Mouse (Mus musculus) lung, postnatal 4 days (tissue): ENCODE measurements around the gene 4930426L09Rik.
"Not testable (repeated sequence)": the region's sequence is repeated elsewhere in the genome, so short reads cannot be mapped to it uniquely, and the experiment has no call there.

Experiments used
- DNase-seq, 2 experiments: peaks; one replicate each; pipeline ENCODE4 v3.0.0; 2021

4930426L09Rik gene

GRCm38 (mm10) chr2:18971564-18971963 is 26.6 kb upstream of the 4930426L09Rik start:
- DNase-seq: no peak

GRCm38 (mm10) chr2:18974882-18975645 is 23.1 kb upstream of the 4930426L09Rik start:
- no peak for DNase-seq

DNA sequence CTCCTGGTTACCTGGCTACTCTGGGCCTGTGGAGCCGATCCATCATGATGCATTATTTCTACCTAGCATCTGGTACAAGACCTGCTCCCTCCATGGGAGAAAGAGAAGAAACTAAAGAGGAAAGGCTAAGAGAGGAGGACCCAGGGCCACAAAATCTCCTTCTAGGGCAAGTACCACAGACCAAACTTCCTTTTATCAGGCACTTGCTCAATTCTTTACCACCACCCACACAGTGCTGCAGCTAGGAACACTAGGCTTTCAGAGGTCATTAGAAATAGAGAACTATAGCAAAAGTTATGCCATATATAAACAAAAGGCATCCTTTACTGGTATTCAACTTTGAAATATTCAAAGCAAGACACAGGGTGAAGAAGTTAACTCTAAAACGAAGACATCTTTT is 22.0 kb upstream of the 4930426L09Rik start:
- DNase-seq: peak in 1 of 2 experiments; percentile 31

GRCm38 (mm10) chr2:18977201-18977805 is 20.8 kb upstream of the 4930426L09Rik start:
- no peak for DNase-seq

DNA sequence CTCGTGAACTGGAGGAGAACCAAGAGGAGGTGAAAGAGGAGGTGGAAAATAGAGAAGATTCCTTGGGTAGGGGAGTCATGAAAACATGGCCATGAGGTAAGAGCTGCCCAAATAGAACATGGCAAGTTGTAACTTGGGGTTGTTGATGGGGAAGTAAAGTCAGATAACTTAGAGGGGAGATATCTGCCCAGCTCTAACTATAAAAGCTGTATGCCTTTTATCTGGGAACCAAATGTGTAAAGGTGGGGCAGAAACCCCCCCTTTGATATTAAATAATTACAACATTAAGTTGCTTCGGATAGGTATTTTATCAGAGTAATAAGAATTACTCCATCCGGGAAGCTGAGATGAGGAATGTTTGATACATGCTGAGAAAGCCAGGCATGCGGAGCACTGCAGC is 19.1 kb upstream of the 4930426L09Rik start:
- no peak for DNase-seq

GRCm38 (mm10) chr2:18979675-18980074 is 18.5 kb upstream of the 4930426L09Rik start:
- no peak for DNase-seq

GRCm38 (mm10) chr2:18982581-18982980 is 15.6 kb upstream of the 4930426L09Rik start:
- no peak for DNase-seq

DNA sequence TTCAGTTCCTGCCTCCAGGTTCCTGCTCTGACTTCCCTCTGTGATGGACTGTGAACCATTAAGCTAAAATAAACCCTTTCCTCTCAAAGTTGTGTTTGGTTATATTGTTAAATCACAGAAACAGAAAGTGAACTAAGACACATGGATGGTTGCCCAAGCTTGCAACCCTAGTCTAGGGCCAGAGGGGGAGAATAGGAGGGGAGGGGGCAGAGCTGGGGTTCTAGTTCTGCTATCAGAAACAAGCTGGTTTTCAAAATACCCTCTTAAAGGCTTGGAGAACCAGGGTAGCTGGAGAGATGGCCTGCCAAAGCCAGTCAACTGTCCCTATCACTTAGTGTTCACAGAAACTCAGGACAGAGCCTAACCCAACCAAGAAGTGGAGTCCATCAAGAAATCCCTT is 14.6 kb upstream of the 4930426L09Rik start:
- no peak for DNase-seq

DNA sequence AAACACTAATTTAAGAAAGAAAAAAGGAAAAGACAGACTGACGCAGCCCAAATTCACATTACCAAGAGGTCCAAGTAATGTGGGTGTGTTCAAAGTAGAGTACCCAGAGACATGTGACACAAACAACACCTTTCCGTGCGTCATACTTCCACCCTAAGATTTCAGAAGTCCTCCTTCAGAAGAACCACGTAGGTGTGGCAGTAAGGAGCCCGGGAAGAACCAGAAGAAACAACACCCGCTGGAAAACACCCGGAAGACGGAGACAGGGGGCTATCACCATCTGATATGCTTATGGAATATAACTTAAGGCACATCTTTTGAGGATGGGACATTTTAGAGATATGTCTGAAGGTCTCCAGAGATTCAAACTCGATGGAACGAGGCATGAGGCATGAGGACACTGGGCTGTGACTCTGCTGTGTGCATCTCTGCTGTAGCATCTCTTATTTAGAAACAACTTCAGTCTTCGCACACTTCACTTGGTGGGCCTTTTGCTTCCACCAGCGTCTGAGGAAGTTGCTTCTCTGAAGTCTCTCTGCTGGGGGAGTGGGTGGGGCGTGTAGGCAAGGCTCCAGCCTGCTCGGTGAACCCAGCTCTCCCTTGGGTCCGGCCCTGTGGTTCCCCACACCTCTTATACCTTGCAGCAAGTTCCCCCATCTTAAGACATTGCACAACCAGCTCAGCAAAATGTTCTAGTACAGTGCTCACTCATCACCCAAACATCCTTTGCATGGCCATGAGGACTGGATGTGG is 13.9 kb upstream of the 4930426L09Rik start:
- peak; percentile 69 to 80 for DNase-seq

DNA sequence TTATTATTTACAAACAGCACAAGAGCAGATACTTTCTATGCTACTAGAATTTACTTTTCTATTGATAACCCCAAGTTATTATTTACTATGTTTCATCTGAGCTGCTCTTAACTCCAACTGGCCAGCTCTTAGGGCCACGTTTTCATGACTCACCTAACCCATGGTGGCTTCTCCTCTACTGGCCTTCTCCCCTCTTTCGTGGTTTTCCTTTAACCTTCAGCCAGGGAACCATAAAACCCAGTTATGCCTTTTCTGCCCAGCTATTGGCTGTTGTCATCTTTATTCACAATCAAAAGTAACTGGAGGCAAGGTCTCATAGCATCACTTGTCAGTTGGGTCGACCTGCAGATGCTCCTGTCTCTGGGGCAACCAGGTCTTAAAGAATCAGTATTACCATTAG is 12.6 kb upstream of the 4930426L09Rik start:
- no peak for DNase-seq

- no peak for DNase-seq
Observed at GRCm38 (mm10) chr2:18988885-18989284, 9.3 kb upstream of the 4930426L09Rik start.

GRCm38 (mm10) chr2:18992512-18993510 is 5.3 kb upstream of the 4930426L09Rik start:
- DNase-seq: no peak

DNA sequence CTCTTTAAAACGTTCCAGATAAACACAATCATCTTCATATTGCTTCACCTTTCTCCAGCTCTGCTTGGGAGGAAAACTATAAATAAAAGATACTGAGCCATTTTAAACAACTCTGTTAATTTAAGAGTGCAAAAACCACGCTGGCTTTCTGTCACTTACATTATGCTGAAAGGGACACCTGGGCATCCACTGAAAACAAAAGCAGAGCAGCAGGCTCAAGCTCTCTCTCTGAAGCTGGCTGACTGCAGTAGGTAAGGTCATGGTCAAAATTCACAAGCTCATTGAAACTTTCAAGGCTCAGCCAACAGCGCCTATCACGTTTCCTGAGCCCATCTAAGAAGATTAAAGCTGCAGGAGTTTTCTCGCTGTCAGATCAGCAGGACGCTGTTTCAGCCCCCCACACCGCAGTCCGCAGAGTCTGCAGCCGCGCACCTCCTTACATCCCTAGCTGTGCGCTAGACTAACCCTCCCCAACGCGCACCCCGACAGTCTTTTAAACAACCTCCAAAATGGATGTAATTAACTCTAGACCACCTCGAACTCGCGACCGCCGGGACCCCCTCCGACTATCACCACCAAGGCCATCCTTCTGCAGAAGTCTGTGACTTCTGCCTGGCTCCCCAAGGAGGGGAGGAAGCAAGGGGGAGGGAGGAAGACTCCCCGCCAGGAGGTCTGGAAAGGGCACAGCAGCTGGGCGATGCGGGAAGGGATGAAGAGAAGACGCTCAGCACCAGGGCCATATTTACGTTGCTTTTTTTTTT is 1.5 kb upstream of the 4930426L09Rik start:
- peak; percentile 31 for DNase-seq

DNA sequence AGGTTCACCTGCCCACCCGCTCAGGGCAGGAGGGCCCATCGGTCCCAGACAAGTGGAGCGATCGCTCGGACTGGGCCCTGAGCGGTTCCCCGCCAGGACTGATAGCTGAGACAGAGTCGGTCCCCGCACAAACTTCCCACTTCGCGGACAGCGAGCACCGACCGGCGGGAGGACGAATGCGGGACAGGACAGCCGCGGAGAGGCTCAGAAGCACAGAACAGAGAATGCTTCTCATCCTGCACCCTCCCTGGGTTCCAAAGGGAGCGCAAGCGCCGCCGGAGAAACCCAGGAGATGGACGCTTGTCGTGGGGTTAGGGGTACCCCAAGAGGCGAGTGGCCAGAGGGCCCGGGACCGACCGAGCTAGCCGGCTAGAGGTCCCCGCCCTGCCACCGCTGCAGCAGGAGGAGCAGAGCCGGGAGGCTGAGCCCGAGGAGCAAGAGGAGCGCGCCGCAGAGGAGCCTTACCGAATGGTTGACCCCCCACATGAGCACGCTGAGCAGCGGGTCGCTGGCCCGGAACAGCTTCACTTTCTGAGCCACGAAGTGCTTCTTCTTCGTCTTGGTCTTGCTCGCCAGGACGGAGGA is 664 bp upstream of the 4930426L09Rik start:
- peak; percentile 59 to 65 for DNase-seq

GRCm38 (mm10) chr2:18999395-18999794 is 1.3 kb downstream of the 4930426L09Rik start:
- DNase-seq: no peak

DNA sequence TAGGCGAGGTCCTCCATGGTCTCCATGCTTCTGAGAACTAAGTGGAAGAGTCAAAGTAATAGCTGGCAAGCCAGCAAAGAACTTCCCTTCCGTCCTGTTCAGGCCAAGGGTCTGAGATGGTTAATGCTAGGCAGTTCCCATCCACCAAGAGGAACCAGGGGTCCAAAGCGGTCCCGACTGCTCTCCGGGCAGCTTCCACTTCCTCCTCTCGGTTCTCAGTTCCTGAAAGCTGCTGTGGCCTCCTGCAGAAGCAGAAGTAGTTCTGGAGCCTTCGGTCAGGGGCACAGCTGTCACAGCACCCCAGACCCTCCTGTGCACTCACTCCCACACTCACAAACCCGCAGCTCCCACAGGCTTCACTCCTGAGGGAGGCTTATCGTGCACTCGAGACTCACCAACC is 6.7 kb downstream of the 4930426L09Rik start:
- DNase-seq: peak; percentile 58 to 70

DNA sequence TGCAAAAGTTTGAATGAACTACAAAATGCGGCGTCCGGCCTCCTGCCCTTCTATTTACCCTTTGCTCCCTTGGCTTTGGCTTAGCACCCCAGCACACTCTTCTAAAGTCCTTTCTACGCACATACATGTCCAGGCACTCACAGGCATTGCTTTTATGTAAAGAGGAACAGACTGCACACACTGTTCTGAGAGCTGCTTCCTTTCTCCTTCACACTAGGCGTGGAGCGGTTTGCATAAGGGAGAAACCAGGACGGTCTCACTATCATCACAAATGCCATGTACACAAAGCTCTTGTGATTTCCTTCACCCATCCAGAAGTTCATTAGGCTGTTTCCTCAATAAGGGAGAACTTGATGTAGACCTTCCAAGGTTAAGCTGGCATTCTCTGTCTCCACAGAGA is 8.0 kb downstream of the 4930426L09Rik start:
- DNase-seq: no peak

- no peak for DNase-seq
Observed at GRCm38 (mm10) chr2:19007580-19007979, 9.4 kb downstream of the 4930426L09Rik start.

DNA sequence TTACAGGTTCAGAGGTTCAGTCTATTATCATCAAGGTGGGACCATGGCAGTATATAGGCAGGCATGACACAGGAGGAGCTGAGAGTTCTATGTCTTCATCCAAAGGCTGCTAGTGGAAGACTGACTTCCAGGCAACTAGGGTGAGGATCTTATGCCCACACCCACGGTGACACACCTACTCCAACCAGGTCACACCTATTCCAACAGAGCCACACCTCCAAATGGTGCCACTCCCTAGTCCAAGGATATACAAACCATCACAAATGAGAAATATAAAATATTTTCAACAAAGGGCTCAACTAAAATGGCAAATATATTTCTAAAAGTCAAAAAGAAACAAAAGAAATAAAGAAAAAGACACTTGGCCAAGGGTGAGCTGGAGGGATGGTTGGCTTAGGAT is 12.4 kb downstream of the 4930426L09Rik start:
- DNase-seq: not testable (repeated sequence)

DNA sequence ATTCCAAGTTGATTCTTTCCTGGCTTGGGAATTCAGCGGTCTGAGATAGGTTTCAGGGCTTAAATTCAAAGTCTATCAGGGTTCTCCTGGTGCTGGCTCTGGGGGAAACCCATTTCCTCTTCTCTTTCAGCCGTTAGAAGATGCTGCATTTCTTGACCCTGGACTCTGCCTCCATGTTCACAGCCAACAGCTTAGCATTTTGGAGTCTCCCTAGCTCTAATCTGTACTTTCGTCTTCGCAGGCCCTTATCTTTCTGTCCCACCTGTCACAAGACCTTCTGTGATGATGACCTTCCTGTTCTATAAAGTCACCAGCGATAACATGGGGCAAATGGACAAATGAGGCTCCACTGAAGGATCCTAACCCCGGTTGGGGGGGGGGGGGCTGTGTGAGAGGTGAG is 13.3 kb downstream of the 4930426L09Rik start:
- no peak for DNase-seq

DNA sequence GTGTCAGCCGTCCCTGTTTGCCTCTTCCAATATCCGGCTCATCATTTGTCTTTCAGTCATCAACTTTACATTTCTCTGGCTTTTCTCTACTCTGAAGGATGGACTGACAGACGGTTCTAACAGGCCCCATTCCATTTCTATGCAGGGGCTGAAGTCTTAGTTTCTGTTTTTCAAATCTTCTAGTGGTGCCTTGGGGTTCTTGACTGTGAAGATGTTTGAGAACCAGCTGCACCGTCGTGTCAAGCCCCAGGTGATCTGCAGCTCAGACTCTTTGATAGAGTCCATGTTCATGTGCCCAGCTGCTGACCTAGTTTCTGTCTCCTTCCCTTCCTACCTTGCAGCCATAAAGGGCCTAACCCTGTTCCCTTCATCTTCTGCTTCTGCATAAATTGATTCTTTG is 18.2 kb downstream of the 4930426L09Rik start:
- no peak for DNase-seq
